Mouse (Mus musculus) c-Kit-positive CD71-positive TER-119-negative erythroid progenitor cells, embryonic 14.5 days (primary cell): Measurements from ENCODE around the gene Plod1.
A peak's percentile ranks its signal among the peaks of the same experiment; 100 is the strongest.

Experiments used
- DNase-seq: peaks from one replicate; pipeline ENCODE4 v3.0.0-alpha.2; 2013; ENCODE audit warnings: low read depth

Gene Plod1

GRCm38 (mm10) chr4:147938148-147939096, 1.9 kb upstream of the Plod1 start:
- DNase-seq, result no peak

- no peak for DNase-seq
These were observed 919 bp upstream of the Plod1 start for GRCm38 (mm10) chr4:147937486-147937885.

- DNase-seq, result no peak
These were observed 454 bp upstream of the Plod1 start for GRCm38 (mm10) chr4:147937021-147937420.

GRCm38 (mm10) chr4:147935904-147936303, 663 bp downstream of the Plod1 start:
- DNase-seq, result no peak

- no peak for DNase-seq
These were observed 2.0 kb downstream of the Plod1 start for GRCm38 (mm10) chr4:147934611-147935010.

GRCm38 (mm10) chr4:147934134-147934533, 2.4 kb downstream of the Plod1 start:
- no peak for DNase-seq

- no peak for DNase-seq
These were observed 5.6 kb downstream of the Plod1 start for GRCm38 (mm10) chr4:147930946-147931345.

GRCm38 (mm10) chr4:147928540-147928939, 8.0 kb downstream of the Plod1 start:
- no peak for DNase-seq

GRCm38 (mm10) chr4:147928136-147928535, 8.4 kb downstream of the Plod1 start:
- DNase-seq, result no peak

GRCm38 (mm10) chr4:147927705-147928104, 8.9 kb downstream of the Plod1 start:
- no peak for DNase-seq

- DNase-seq, result no peak
These were observed 14.2 kb downstream of the Plod1 start for GRCm38 (mm10) chr4:147922341-147922740.

GRCm38 (mm10) chr4:147920973-147921372, 15.6 kb downstream of the Plod1 start:
- DNase-seq, result no peak

- peak; percentile 46 for DNase-seq
These were observed 18.0 kb downstream of the Plod1 start for GRCm38 (mm10) chr4:147918459-147919121.

- DNase-seq, result no peak
These were observed 27.1 kb downstream of the Plod1 start for GRCm38 (mm10) chr4:147909486-147909885.

- no peak for DNase-seq
These were observed 30.3 kb downstream of the Plod1 start for GRCm38 (mm10) chr4:147906230-147906629.

GRCm38 (mm10) chr4:147905090-147905659, 31.4 kb downstream of the Plod1 start:
- no peak for DNase-seq

GRCm38 (mm10) chr4:147904313-147905089, 32.1 kb downstream of the Plod1 start, which contains the start of gene Mfn2:
Gene Mfn2 (minus strand): TSS chr4:147904704.
- DNase-seq, result peak; percentile 82

GRCm38 (mm10) chr4:147903601-147904000, 33.0 kb downstream of the Plod1 start:
- no peak for DNase-seq

- DNase-seq, result no peak
These were observed 33.6 kb downstream of the Plod1 start for GRCm38 (mm10) chr4:147902906-147903500.

GRCm38 (mm10) chr4:147900452-147900851, 36.1 kb downstream of the Plod1 start:
- DNase-seq, result no peak

GRCm38 (mm10) chr4:147897348-147897747, 39.2 kb downstream of the Plod1 start:
- DNase-seq, result no peak

- no peak for DNase-seq
These were observed 40.2 kb downstream of the Plod1 start for GRCm38 (mm10) chr4:147896411-147896810.
